Mouse (Mus musculus): ENCODE measurements around the gene Trnp1. TPM values are rescaled to one million over a fixed set of nuclear protein-coding genes. Genes with fewer than 3 reads are reported as not detected.

The Trnp1 gene
- total and polyA plus RNA-seq, 2 experiments from 2014 or later, result 2.7 to 9.8 TPM

- Histone ChIP-seq H3K4me2 (ENCODE audit: low read depth, low read length) (no peak overlapping the region), H3K27ac (ENCODE audit: low read depth) (no peak overlapping the region), H3K4me3 (ENCODE audit: low read depth, low read length) (no peak overlapping the region), H3K27me3 (ENCODE audit: control insufficient read depth, insufficient read depth, low read length) (0 out of 2 replicates have a peak, but pooled peaks cover 3% of the 10 kb centered on the region), H3K9me3 (replicated peaks; ENCODE audit: control insufficient read depth, low read length) (no peaks in the 10 kb centered on the region), H3K9ac (replicated peaks; ENCODE audit: low read depth, low read length) (no peak overlapping the region), H3K4me1 (ENCODE audit: control insufficient read depth, insufficient read depth) (no peaks in the 10 kb centered on the region), H3K36me3 (replicated peaks; ENCODE audit: control insufficient read depth, insufficient read depth, low read length) (no peaks in the 10 kb centered on the region)
- no peak for TF ChIP-seq CTCF (IDR thresholded peaks at IDR 0.05; ENCODE audit: low read depth)
- 42% methylated on average over 5 of the region's 5 CpGs for WGBS
- no peak for ATAC-seq (ENCODE audit: insufficient read depth, low read depth)
- DNase-seq (ENCODE audit: low spot score), result no peak
Measured at GRCm38 (mm10) chr4:133447366-133447765, 51.0 kb downstream of the Trnp1 start.

- Histone ChIP-seq H3K4me3 (ENCODE audit: low read depth, low read length) (no peak overlapping the region), H3K27me3 (ENCODE audit: control insufficient read depth, insufficient read depth, low read length) (0 out of 2 replicates have a peak, but pooled peaks cover 3% of the 10 kb centered on the region), H3K27ac (ENCODE audit: low read depth) (no peak overlapping the region), H3K36me3 (replicated peaks; ENCODE audit: control insufficient read depth, insufficient read depth, low read length) (no peaks in the 10 kb centered on the region), H3K9ac (replicated peaks; ENCODE audit: low read depth, low read length) (no peak overlapping the region), H3K4me1 (ENCODE audit: control insufficient read depth, insufficient read depth) (no peaks in the 10 kb centered on the region), H3K9me3 (replicated peaks; ENCODE audit: control insufficient read depth, low read length) (no peaks in the 10 kb centered on the region), H3K4me2 (ENCODE audit: low read depth, low read length) (no peak overlapping the region)
- ATAC-seq (ENCODE audit: insufficient read depth, low read depth) (no peak), DNase-seq (ENCODE audit: low spot score) (no peak)
- TF ChIP-seq CTCF (IDR thresholded peaks at IDR 0.05; ENCODE audit: low read depth) (no peak), EP300 (IDR thresholded peaks at IDR 0.05; ENCODE audit: low read depth) (no peak)
- WGBS, result 90% methylated on average over 5 of the region's 5 CpGs
Measured at GRCm38 (mm10) chr4:133445727-133446126, 52.6 kb downstream of the Trnp1 start.

- no peaks in the 10 kb centered on the region for H3K36me3 ChIP-seq (replicated peaks; ENCODE audit: control insufficient read depth, insufficient read depth, low read length)
- no peak overlapping the region for H3K4me2 ChIP-seq (ENCODE audit: low read depth, low read length)
- no peak overlapping the region for H3K9ac ChIP-seq (replicated peaks; ENCODE audit: low read depth, low read length)
- WGBS, result 59% methylated on average over 5 of the region's 5 CpGs
- no peaks in the 10 kb centered on the region for H3K27me3 ChIP-seq (ENCODE audit: control insufficient read depth, insufficient read depth, low read length)
- peaks cover 5% of the 10 kb centered on the region; the same call in 1 of the 2 replicates for H3K4me1 ChIP-seq (ENCODE audit: control insufficient read depth, insufficient read depth)
- DNase-seq (ENCODE audit: low spot score) (peak; percentile 46), ATAC-seq (ENCODE audit: insufficient read depth, low read depth) (peak; percentile 60; the same call in 1 of the 2 replicates)
- H3K27ac ChIP-seq (ENCODE audit: low read depth), result peak overlapping the region; percentile 36
- TF ChIP-seq EP300 (IDR thresholded peaks at IDR 0.05; ENCODE audit: low read depth), result no peak
- TF ChIP-seq CTCF (IDR thresholded peaks at IDR 0.05; ENCODE audit: low read depth), result no peak
- no peaks in the 10 kb centered on the region for H3K9me3 ChIP-seq (replicated peaks; ENCODE audit: control insufficient read depth, low read length)
- no peak overlapping the region for H3K4me3 ChIP-seq (ENCODE audit: low read depth, low read length)
Measured at GRCm38 (mm10) chr4:133443085-133443484, 55.3 kb downstream of the Trnp1 start.

GRCm38 (mm10) chr4:133442194-133442593, 56.2 kb downstream of the Trnp1 start:
- H3K27me3 ChIP-seq (ENCODE audit: control insufficient read depth, insufficient read depth, low read length), result no peaks in the 10 kb centered on the region
- no peaks in the 10 kb centered on the region for H3K36me3 ChIP-seq (replicated peaks; ENCODE audit: control insufficient read depth, insufficient read depth, low read length)
- DNase-seq (ENCODE audit: low spot score), result no peak
- no peak overlapping the region for H3K27ac ChIP-seq (ENCODE audit: low read depth)
- TF ChIP-seq CTCF (IDR thresholded peaks at IDR 0.05; ENCODE audit: low read depth) (no peak), EP300 (IDR thresholded peaks at IDR 0.05; ENCODE audit: low read depth) (no peak)
- H3K9me3 ChIP-seq (replicated peaks; ENCODE audit: control insufficient read depth, low read length), result no peaks in the 10 kb centered on the region
- peaks cover 5% of the 10 kb centered on the region; the same call in 1 of the 2 replicates for H3K4me1 ChIP-seq (ENCODE audit: control insufficient read depth, insufficient read depth)
- WGBS, result 79% methylated on average over 3 of the region's 3 CpGs
- no peak overlapping the region for H3K9ac ChIP-seq (replicated peaks; ENCODE audit: low read depth, low read length)
- H3K4me2 ChIP-seq (ENCODE audit: low read depth, low read length), result no peak overlapping the region
- no peak for ATAC-seq (ENCODE audit: insufficient read depth, low read depth)
- no peak overlapping the region for H3K4me3 ChIP-seq (ENCODE audit: low read depth, low read length)

Other genes with a start within 250 kb of the Trnp1 start
- 3.6 and 3.7 TPM in 2 replicates for gene Sytl1, start 235.4 kb downstream of the Trnp1 start, total RNA-seq (2014; rRNA removed; ENCODE audit: low replicate concordance)
- 0.79 and 0.84 TPM in 2 replicates for gene Sytl1, start 235.4 kb downstream of the Trnp1 start, polyA plus RNA-seq (2015; fragmentation: Nextera tagmentation; extraction: Ambion mirVana)
- 58.8 and 103 TPM in 2 replicates for gene Tmem222, start 220.8 kb downstream of the Trnp1 start, total RNA-seq (2014; rRNA removed; ENCODE audit: low replicate concordance)
- 45.0 and 45.6 TPM in 2 replicates for gene Tmem222, start 220.8 kb downstream of the Trnp1 start, polyA plus RNA-seq (2015; fragmentation: Nextera tagmentation; extraction: Ambion mirVana)
- gene Wdtc1, start 145.1 kb downstream of the Trnp1 start, total RNA-seq (2014; rRNA removed; ENCODE audit: low replicate concordance), result 30.2 and 39.9 TPM in 2 replicates
- 9.3 and 9.6 TPM in 2 replicates for gene Wdtc1, start 145.1 kb downstream of the Trnp1 start, polyA plus RNA-seq (2015; fragmentation: Nextera tagmentation; extraction: Ambion mirVana)
- gene Slc9a1, start 128.8 kb downstream of the Trnp1 start, total RNA-seq (2014; rRNA removed; ENCODE audit: low replicate concordance), result 15.8 and 30.8 TPM in 2 replicates
- gene Slc9a1, start 128.8 kb downstream of the Trnp1 start, polyA plus RNA-seq (2015; fragmentation: Nextera tagmentation; extraction: Ambion mirVana), result 4.0 and 4.4 TPM in 2 replicates
- gene Tent5b, start 18.4 kb downstream of the Trnp1 start, total RNA-seq (2014; rRNA removed; ENCODE audit: low replicate concordance), result 33.3 and 48.2 TPM in 2 replicates
- gene Tent5b, start 18.4 kb downstream of the Trnp1 start, polyA plus RNA-seq (2015; fragmentation: Nextera tagmentation; extraction: Ambion mirVana), result 0.78 and 1.4 TPM in 2 replicates
- gene Kdf1, start 20.4 kb upstream of the Trnp1 start, total RNA-seq (2014; rRNA removed; ENCODE audit: low replicate concordance), result not detected in 2 replicates
- 0.16 and 0.30 TPM in 2 replicates for gene Kdf1, start 20.4 kb upstream of the Trnp1 start, polyA plus RNA-seq (2015; fragmentation: Nextera tagmentation; extraction: Ambion mirVana)
- gene Nudc, start 47.4 kb upstream of the Trnp1 start, total RNA-seq (2014; rRNA removed; ENCODE audit: low replicate concordance), result 29.2 and 42.1 TPM in 2 replicates
- 146 and 152 TPM in 2 replicates for gene Nudc, start 47.4 kb upstream of the Trnp1 start, polyA plus RNA-seq (2015; fragmentation: Nextera tagmentation; extraction: Ambion mirVana)
- 11.1 and 36.4 TPM in 2 replicates for gene Nr0b2, start 54.8 kb upstream of the Trnp1 start, total RNA-seq (2014; rRNA removed; ENCODE audit: low replicate concordance)
- gene Nr0b2, start 54.8 kb upstream of the Trnp1 start, polyA plus RNA-seq (2015; fragmentation: Nextera tagmentation; extraction: Ambion mirVana), result 30.8 and 32.2 TPM in 2 replicates
- gene Gpatch3, start 76.2 kb upstream of the Trnp1 start, total RNA-seq (2014; rRNA removed; ENCODE audit: low replicate concordance), result 8.2 and 9.4 TPM in 2 replicates
- 3.5 and 3.6 TPM in 2 replicates for gene Gpatch3, start 76.2 kb upstream of the Trnp1 start, polyA plus RNA-seq (2015; fragmentation: Nextera tagmentation; extraction: Ambion mirVana)
- gene Gpn2, start 85.8 kb upstream of the Trnp1 start, total RNA-seq (2014; rRNA removed; ENCODE audit: low replicate concordance), result 8.9 and 17.2 TPM in 2 replicates
- gene Gpn2, start 85.8 kb upstream of the Trnp1 start, polyA plus RNA-seq (2015; fragmentation: Nextera tagmentation; extraction: Ambion mirVana), result 8.6 and 8.8 TPM in 2 replicates
- 2.6 and 6.8 TPM in 2 replicates for gene Sfn, start 103.6 kb upstream of the Trnp1 start, total RNA-seq (2014; rRNA removed; ENCODE audit: low replicate concordance)
- 0.18 and 0.37 TPM in 2 replicates for gene Sfn, start 103.6 kb upstream of the Trnp1 start, polyA plus RNA-seq (2015; fragmentation: Nextera tagmentation; extraction: Ambion mirVana)
- 11.4 and 21.8 TPM in 2 replicates for gene Zdhhc18, start 151.6 kb upstream of the Trnp1 start, total RNA-seq (2014; rRNA removed; ENCODE audit: low replicate concordance)
- 1.7 and 2.3 TPM in 2 replicates for gene Zdhhc18, start 151.6 kb upstream of the Trnp1 start, polyA plus RNA-seq (2015; fragmentation: Nextera tagmentation; extraction: Ambion mirVana)
- gene Pigv, start 174.1 kb upstream of the Trnp1 start, total RNA-seq (2014; rRNA removed; ENCODE audit: low replicate concordance), result 8.7 and 13.7 TPM in 2 replicates
- 12.9 and 13.5 TPM in 2 replicates for gene Pigv, start 174.1 kb upstream of the Trnp1 start, polyA plus RNA-seq (2015; fragmentation: Nextera tagmentation; extraction: Ambion mirVana)